Mouse (Mus musculus): ENCODE results near the gene Tmem135. TPM values are rescaled to one million over a fixed set of nuclear protein-coding genes. Genes with fewer than 3 reads are reported as not detected.
A peak's percentile ranks its signal among the peaks of the same experiment; 100 is the strongest.

Tmem135 gene
- polyA plus RNA-seq, 1 experiment from 2014 or later, result 29.4 TPM

- no peak overlapping the region for H3K4me3 ChIP-seq (ENCODE audit: low read length)
- no peak overlapping the region for H3K9ac ChIP-seq (ENCODE audit: low read depth, low read length)
- 77% methylated on average over 1 of the region's 1 CpGs for WGBS
- no peak for ATAC-seq
- no peaks in the 10 kb centered on the region for H3K27me3 ChIP-seq (replicated peaks; ENCODE audit: control insufficient read depth, insufficient read depth, low read length)
- H3K9me3 ChIP-seq (ENCODE audit: control insufficient read depth, low read length), result no peaks in the 10 kb centered on the region
- H3K27ac ChIP-seq (ENCODE audit: low read depth, low read length), result no peak overlapping the region
- H3K36me3 ChIP-seq (ENCODE audit: control insufficient read depth, insufficient read depth, low read length), result no peaks in the 10 kb centered on the region
- no peak overlapping the region for H3K4me2 ChIP-seq (ENCODE audit: low read length)
- H3K4me1 ChIP-seq (ENCODE audit: control insufficient read depth, insufficient read depth, low read depth, low read length), result peaks cover 28% of the 10 kb centered on the region
These were observed 64.2 kb downstream of the Tmem135 start for GRCm38 (mm10) chr7:89339808-89340207.

- no peaks in the 10 kb centered on the region for H3K36me3 ChIP-seq (ENCODE audit: control insufficient read depth, insufficient read depth, low read length)
- H3K4me3 ChIP-seq (ENCODE audit: low read length), result peak overlapping the region; percentile 97
- peak overlapping the region; percentile 70 for H3K4me2 ChIP-seq (ENCODE audit: low read length)
- H3K27ac ChIP-seq (ENCODE audit: low read depth, low read length), result peak overlapping the region; percentile 81
- no peaks in the 10 kb centered on the region for H3K9me3 ChIP-seq (ENCODE audit: control insufficient read depth, low read length)
- no peaks in the 10 kb centered on the region for H3K27me3 ChIP-seq (replicated peaks; ENCODE audit: control insufficient read depth, insufficient read depth, low read length)
- peak overlapping the region; percentile 93 for H3K9ac ChIP-seq (ENCODE audit: low read depth, low read length)
- ATAC-seq, result peak; percentile 78
- peaks cover 28% of the 10 kb centered on the region for H3K4me1 ChIP-seq (ENCODE audit: control insufficient read depth, insufficient read depth, low read depth, low read length)
These were observed 64.9 kb downstream of the Tmem135 start for GRCm38 (mm10) chr7:89339142-89339435.

- peak; percentile 96 for ATAC-seq
- H3K9ac ChIP-seq (ENCODE audit: low read depth, low read length), result peak overlapping the region; percentile 93
- peaks cover 28% of the 10 kb centered on the region for H3K4me1 ChIP-seq (ENCODE audit: control insufficient read depth, insufficient read depth, low read depth, low read length)
- peak overlapping the region; percentile 97 for H3K4me3 ChIP-seq (ENCODE audit: low read length)
- H3K27me3 ChIP-seq (replicated peaks; ENCODE audit: control insufficient read depth, insufficient read depth, low read length), result no peaks in the 10 kb centered on the region
- WGBS, result under 1% methylated on average over 45 of the region's 57 CpGs
- H3K9me3 ChIP-seq (ENCODE audit: control insufficient read depth, low read length), result no peaks in the 10 kb centered on the region
- no peaks in the 10 kb centered on the region for H3K36me3 ChIP-seq (ENCODE audit: control insufficient read depth, insufficient read depth, low read length)
- peak overlapping the region; percentile 83 for H3K27ac ChIP-seq (ENCODE audit: low read depth, low read length)
- peak overlapping the region; percentile 80 for H3K4me2 ChIP-seq (ENCODE audit: low read length)
These were observed 65.5 kb downstream of the Tmem135 start for GRCm38 (mm10) chr7:89338350-89339141.

GRCm38 (mm10) chr7:89337711-89338349 is 66.2 kb downstream of the Tmem135 start:
- WGBS, result 41% methylated on average over 10 of the region's 10 CpGs
- H3K27me3 ChIP-seq (replicated peaks; ENCODE audit: control insufficient read depth, insufficient read depth, low read length), result no peaks in the 10 kb centered on the region
- peak; percentile 53 for ATAC-seq
- H3K4me3 ChIP-seq (ENCODE audit: low read length), result peak overlapping the region; percentile 97
- H3K4me1 ChIP-seq (ENCODE audit: control insufficient read depth, insufficient read depth, low read depth, low read length), result peaks cover 28% of the 10 kb centered on the region
- H3K27ac ChIP-seq (ENCODE audit: low read depth, low read length), result peak overlapping the region; percentile 83
- H3K9ac ChIP-seq (ENCODE audit: low read depth, low read length), result peak overlapping the region; percentile 93
- no peaks in the 10 kb centered on the region for H3K9me3 ChIP-seq (ENCODE audit: control insufficient read depth, low read length)
- no peaks in the 10 kb centered on the region for H3K36me3 ChIP-seq (ENCODE audit: control insufficient read depth, insufficient read depth, low read length)
- H3K4me2 ChIP-seq (ENCODE audit: low read length), result peak overlapping the region; percentile 80

DNA sequence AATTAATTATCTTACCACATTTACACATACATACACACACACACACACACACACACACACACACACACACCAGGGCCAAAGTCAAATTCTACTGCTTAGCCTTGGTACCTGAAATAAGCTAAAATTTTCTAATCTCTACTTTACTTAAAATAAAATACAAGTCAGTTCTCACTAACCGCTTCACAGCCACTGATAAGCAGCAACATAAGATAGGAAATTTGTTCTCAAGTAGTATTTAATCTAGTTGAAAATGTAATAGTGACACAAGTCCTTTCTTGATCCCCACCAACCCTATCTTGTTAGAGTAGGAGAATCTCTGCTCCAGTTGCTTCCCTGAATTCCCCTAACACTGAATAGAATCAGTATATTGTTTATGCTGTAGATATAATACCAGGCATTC is 67.6 kb downstream of the Tmem135 start:
- WGBS, result 90% methylated on average over 1 of the region's 1 CpGs
- ATAC-seq, result no peak
- H3K4me2 ChIP-seq (ENCODE audit: low read length), result peak overlapping the region; percentile 6

GRCm38 (mm10) chr7:89335316-89335715 is 68.7 kb downstream of the Tmem135 start:
- Histone ChIP-seq H3K27me3 (replicated peaks; ENCODE audit: control insufficient read depth, insufficient read depth, low read length) (no peaks in the 10 kb centered on the region), H3K4me2 (ENCODE audit: low read length) (no peak overlapping the region), H3K36me3 (ENCODE audit: control insufficient read depth, insufficient read depth, low read length) (no peaks in the 10 kb centered on the region), H3K9me3 (ENCODE audit: control insufficient read depth, low read length) (no peaks in the 10 kb centered on the region), H3K4me1 (ENCODE audit: control insufficient read depth, insufficient read depth, low read depth, low read length) (peaks cover 28% of the 10 kb centered on the region), H3K4me3 (ENCODE audit: low read length) (no peak overlapping the region), H3K27ac (ENCODE audit: low read depth, low read length) (no peak overlapping the region), H3K9ac (ENCODE audit: low read depth, low read length) (no peak overlapping the region)
- no peak for ATAC-seq

More for the DNA sequence above, 67.6 kb downstream of the Tmem135 start:
- no peaks in the 10 kb centered on the region for H3K27me3 ChIP-seq (replicated peaks; ENCODE audit: control insufficient read depth, insufficient read depth, low read length)
- no peaks in the 10 kb centered on the region for H3K9me3 ChIP-seq (ENCODE audit: control insufficient read depth, low read length)
- H3K4me1 ChIP-seq (ENCODE audit: control insufficient read depth, insufficient read depth, low read depth, low read length), result peaks cover 28% of the 10 kb centered on the region
- no peak overlapping the region for H3K27ac ChIP-seq (ENCODE audit: low read depth, low read length)
- no peaks in the 10 kb centered on the region for H3K36me3 ChIP-seq (ENCODE audit: control insufficient read depth, insufficient read depth, low read length)
- H3K4me3 ChIP-seq (ENCODE audit: low read length), result no peak overlapping the region
- H3K9ac ChIP-seq (ENCODE audit: low read depth, low read length), result no peak overlapping the region

- Histone ChIP-seq H3K27ac (ENCODE audit: low read depth, low read length) (no peak overlapping the region), H3K9ac (ENCODE audit: low read depth, low read length) (no peak overlapping the region), H3K4me3 (ENCODE audit: low read length) (no peak overlapping the region), H3K4me2 (ENCODE audit: low read length) (no peak overlapping the region), H3K9me3 (ENCODE audit: control insufficient read depth, low read length) (no peaks in the 10 kb centered on the region), H3K36me3 (ENCODE audit: control insufficient read depth, insufficient read depth, low read length) (no peaks in the 10 kb centered on the region), H3K4me1 (ENCODE audit: control insufficient read depth, insufficient read depth, low read depth, low read length) (no peaks in the 10 kb centered on the region), H3K27me3 (replicated peaks; ENCODE audit: control insufficient read depth, insufficient read depth, low read length) (no peaks in the 10 kb centered on the region)
- ATAC-seq, result no peak
- 92% methylated on average over 1 of the region's 1 CpGs for WGBS
These were observed 74.1 kb downstream of the Tmem135 start for GRCm38 (mm10) chr7:89329896-89330295.

DNA sequence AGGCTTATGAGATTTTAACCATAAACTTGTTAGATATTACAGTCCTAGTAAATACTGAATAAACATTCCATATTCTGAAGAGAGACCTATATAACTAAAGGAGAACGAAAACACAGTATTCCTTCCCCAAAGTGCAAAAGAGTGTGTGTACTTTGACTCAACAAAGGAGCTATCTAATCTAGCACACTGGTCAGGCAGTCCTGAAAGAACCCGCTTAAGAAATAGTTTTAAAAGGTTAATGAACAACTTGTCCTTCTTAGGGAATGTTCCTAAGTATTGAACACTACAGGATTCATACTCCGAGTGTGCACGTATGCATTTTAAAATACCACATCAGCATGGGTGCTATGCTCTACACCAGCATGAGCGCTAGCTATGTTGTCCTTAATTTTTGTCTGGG is 76.3 kb downstream of the Tmem135 start:
- WGBS, result 90% methylated on average over 5 of the region's 5 CpGs

GRCm38 (mm10) chr7:89326761-89327160 is 77.3 kb downstream of the Tmem135 start:
- Histone ChIP-seq H3K4me2 (ENCODE audit: low read length) (no peak overlapping the region), H3K9ac (ENCODE audit: low read depth, low read length) (no peak overlapping the region)
- ATAC-seq, result no peak

More for the DNA sequence above, 76.3 kb downstream of the Tmem135 start:
- H3K4me2 ChIP-seq (ENCODE audit: low read length), result no peak overlapping the region
- no peaks in the 10 kb centered on the region for H3K27me3 ChIP-seq (replicated peaks; ENCODE audit: control insufficient read depth, insufficient read depth, low read length)
- H3K27ac ChIP-seq (ENCODE audit: low read depth, low read length), result no peak overlapping the region
- ATAC-seq, result no peak
- H3K4me3 ChIP-seq (ENCODE audit: low read length), result no peak overlapping the region
- no peak overlapping the region for H3K9ac ChIP-seq (ENCODE audit: low read depth, low read length)
- H3K4me1 ChIP-seq (ENCODE audit: control insufficient read depth, insufficient read depth, low read depth, low read length), result no peaks in the 10 kb centered on the region
- no peaks in the 10 kb centered on the region for H3K36me3 ChIP-seq (ENCODE audit: control insufficient read depth, insufficient read depth, low read length)
- H3K9me3 ChIP-seq (ENCODE audit: control insufficient read depth, low read length), result no peaks in the 10 kb centered on the region

More at GRCm38 (mm10) chr7:89326761-89327160, 77.3 kb downstream of the Tmem135 start:
- 86% methylated on average over 4 of the region's 4 CpGs for WGBS
- no peaks in the 10 kb centered on the region for H3K27me3 ChIP-seq (replicated peaks; ENCODE audit: control insufficient read depth, insufficient read depth, low read length)
- H3K9me3 ChIP-seq (ENCODE audit: control insufficient read depth, low read length), result no peaks in the 10 kb centered on the region
- no peak overlapping the region for H3K4me3 ChIP-seq (ENCODE audit: low read length)
- no peaks in the 10 kb centered on the region for H3K36me3 ChIP-seq (ENCODE audit: control insufficient read depth, insufficient read depth, low read length)
- H3K27ac ChIP-seq (ENCODE audit: low read depth, low read length), result no peak overlapping the region
- no peaks in the 10 kb centered on the region for H3K4me1 ChIP-seq (ENCODE audit: control insufficient read depth, insufficient read depth, low read depth, low read length)

Measured in hindbrain, embryonic 16.5 days (tissue).